Comparison of ENCODE assay signal across 15 mouse cellular contexts in the genomic region with DNA sequence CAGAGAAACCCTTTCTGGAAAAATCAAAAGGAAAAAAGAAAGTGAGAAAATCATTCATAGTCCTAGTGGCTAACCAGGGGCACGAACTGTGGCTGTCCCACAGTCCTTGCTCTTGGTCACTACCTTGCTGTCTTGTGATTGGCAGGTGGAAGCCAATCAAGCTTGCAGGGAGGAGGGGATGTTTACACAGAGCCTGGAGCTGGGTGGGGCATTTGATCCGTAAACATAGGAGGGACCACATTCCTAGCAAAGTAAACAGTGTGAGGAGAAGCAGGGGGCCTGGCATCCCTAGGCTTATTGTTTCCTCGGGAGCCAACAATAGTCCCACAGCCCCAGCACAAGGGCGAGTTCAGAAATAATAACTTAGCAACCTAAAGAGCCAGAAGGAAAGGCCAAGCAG.
DNase-seq lines count a peak whose midpoint lies in the region; ATAC-seq and TF ChIP-seq lines count a peak whose summit lies in the region.
"Had no signal": no experiment of that assay in that cellular context is flagged by ENCODE, and none has a peak within 500 bp of the region (broad histone marks: within the 10 kb centered on the region; RNA-seq: fewer than 3 reads in every experiment).

No protein-coding gene starts in this region.

- no peaks in the 10 kb centered on the region for H3K36me3 ChIP-seq in kidney, embryonic 16.5 days (ENCODE audit: insufficient read depth, low read length)
- no peaks in the 10 kb centered on the region for H3K36me3 ChIP-seq in intestine, embryonic 14.5 days (ENCODE audit: control insufficient read depth, insufficient read depth, low read length)
- no peaks in the 10 kb centered on the region for H3K36me3 ChIP-seq in lung, postnatal 0 days (ENCODE audit: insufficient read depth, low read length)
- H3K36me3 ChIP-seq in stomach, postnatal 0 days (ENCODE audit: control insufficient read depth, insufficient read depth, low read length): no peaks in the 10 kb centered on the region
- H3K36me3 ChIP-seq: heart, embryonic 10.5 days had no signal

- peaks cover 5% of the 10 kb centered on the region; the same call in 1 of the 2 replicates for H3K4me1 ChIP-seq in kidney, embryonic 16.5 days (ENCODE audit: insufficient read depth, low read length)
- peaks cover 13% of the 10 kb centered on the region for H3K4me1 ChIP-seq in intestine, embryonic 14.5 days (replicated peaks; ENCODE audit: control insufficient read depth, insufficient read depth, low read length)
- no peaks in the 10 kb centered on the region; the same call in 1 of the 2 replicates for H3K4me1 ChIP-seq in lung, postnatal 0 days (ENCODE audit: insufficient read depth, low read depth, low read length)
- H3K4me1 ChIP-seq in stomach, postnatal 0 days (replicated peaks; ENCODE audit: control insufficient read depth, insufficient read depth): no peaks in the 10 kb centered on the region

- peak; percentile 80 for TF ChIP-seq EP300 in lung, postnatal 0 days (IDR thresholded peaks at IDR 0.05)
- no peak for TF ChIP-seq EP300 in stomach, postnatal 0 days (optimal IDR thresholded peaks at IDR 0.05)

- no peaks in the 10 kb centered on the region for H3K9me3 ChIP-seq in kidney, embryonic 16.5 days (ENCODE audit: low read length)
- no peaks in the 10 kb centered on the region for H3K9me3 ChIP-seq in intestine, embryonic 14.5 days (ENCODE audit: control insufficient read depth, low read length)
- H3K9me3 ChIP-seq in lung, postnatal 0 days (ENCODE audit: low read length): no peaks in the 10 kb centered on the region
- no peaks in the 10 kb centered on the region for H3K9me3 ChIP-seq in stomach, postnatal 0 days (ENCODE audit: control insufficient read depth, low read length)
- H3K9me3 ChIP-seq: heart, embryonic 10.5 days; megakaryocyte, embryonic 14.5 days had no signal

- TF ChIP-seq CTCF in lung, postnatal 0 days (IDR thresholded peaks at IDR 0.05): no peak
- TF ChIP-seq CTCF in stomach, postnatal 0 days (IDR thresholded peaks at IDR 0.05; ENCODE audit: low read depth): no peak

- DNase-seq in kidney, adult 8-10 months: no peak
- DNase-seq in intestine, embryonic 14.5 days (ENCODE audit: low spot score): no peak
- peak; percentile 73 for DNase-seq in lung, postnatal 0 days (ENCODE audit: low spot score)
- DNase-seq in stomach, postnatal 0 days (ENCODE audit: low spot score): peak; percentile 72
- no peak for DNase-seq in heart, postnatal 14 days
- DNase-seq: adrenal gland, adult 8-10 months; cerebellum, adult 9-10 months; gastrocnemius, postnatal 14 days; right cerebral cortex, postnatal 4 days had no signal

- ATAC-seq in kidney, embryonic 16.5 days (ENCODE audit: low FRiP score, low TSS enrichment): 0 out of 2 replicates have a peak, but pooled peaks have one; percentile 54
- peak; percentile 81 for ATAC-seq in intestine, embryonic 14.5 days (replicated peaks; ENCODE audit: low FRiP score, low TSS enrichment, low read depth)
- ATAC-seq in lung, postnatal 0 days: peak; percentile 42
- ATAC-seq in stomach, postnatal 0 days (ENCODE audit: low FRiP score, low TSS enrichment): peak; percentile 90
- ATAC-seq in megakaryocyte progenitor cell, adult 5-6 weeks (replicated peaks; ENCODE audit: poor library complexity): no peak
- ATAC-seq: hindbrain, postnatal 0 days had no signal

- no peak overlapping the region for H3K9ac ChIP-seq in kidney, embryonic 16.5 days (replicated peaks; ENCODE audit: low read length)
- no peak overlapping the region for H3K9ac ChIP-seq in intestine, embryonic 14.5 days (ENCODE audit: low read length)
- H3K9ac ChIP-seq in lung, postnatal 0 days (replicated peaks; ENCODE audit: low read depth): no peak overlapping the region
- H3K9ac ChIP-seq in stomach, postnatal 0 days (ENCODE audit: low read length): no peak overlapping the region

- no peak overlapping the region for H3K4me3 ChIP-seq in kidney, embryonic 16.5 days (ENCODE audit: low read length)
- no peak overlapping the region for H3K4me3 ChIP-seq in intestine, embryonic 14.5 days (ENCODE audit: low read depth, low read length)
- H3K4me3 ChIP-seq in lung, postnatal 0 days (ENCODE audit: low read depth, low read length): no peak overlapping the region
- H3K4me3 ChIP-seq in stomach, postnatal 0 days (ENCODE audit: low read depth, low read length): no peak overlapping the region
- H3K4me3 ChIP-seq: heart, embryonic 10.5 days; megakaryocyte, embryonic 14.5 days had no signal

- no peak overlapping the region for H3K4me2 ChIP-seq in kidney, embryonic 16.5 days (replicated peaks; ENCODE audit: low read depth, low read length)
- no peak overlapping the region for H3K4me2 ChIP-seq in intestine, embryonic 14.5 days (ENCODE audit: low read length)
- no peak overlapping the region for H3K4me2 ChIP-seq in lung, postnatal 0 days (replicated peaks; ENCODE audit: low read depth, low read length)
- no peak overlapping the region for H3K4me2 ChIP-seq in stomach, postnatal 0 days (replicated peaks; ENCODE audit: low read depth)

- no peak overlapping the region for H3K27ac ChIP-seq in kidney, embryonic 16.5 days (ENCODE audit: low read length)
- no peak overlapping the region for H3K27ac ChIP-seq in intestine, embryonic 14.5 days (ENCODE audit: low read depth)
- H3K27ac ChIP-seq in lung, postnatal 0 days (ENCODE audit: low read length): no peak overlapping the region
- no peak overlapping the region for H3K27ac ChIP-seq in stomach, postnatal 0 days (replicated peaks)
- H3K27ac ChIP-seq: heart, embryonic 10.5 days; hindbrain, postnatal 0 days; kidney, postnatal 0 days had no signal

- intact Hi-C loops in heart, postnatal 14 days (cut with DNase I): no loop called here

- 33% methylated on average over 4 of the region's 4 CpGs for WGBS in kidney, embryonic 16.5 days
- WGBS in intestine, embryonic 14.5 days: 28% methylated on average over 4 of the region's 4 CpGs
- WGBS in lung, postnatal 0 days: 27% methylated on average over 4 of the region's 4 CpGs
- WGBS in stomach, postnatal 0 days: 23% methylated on average over 4 of the region's 4 CpGs

- H3K27me3 ChIP-seq in kidney, embryonic 16.5 days (ENCODE audit: insufficient read depth, low read length): no peaks in the 10 kb centered on the region
- no peaks in the 10 kb centered on the region for H3K27me3 ChIP-seq in intestine, embryonic 14.5 days (replicated peaks; ENCODE audit: control insufficient read depth, insufficient read depth, low read length)
- no peaks in the 10 kb centered on the region for H3K27me3 ChIP-seq in lung, postnatal 0 days (replicated peaks; ENCODE audit: insufficient read depth, low read length)
- H3K27me3 ChIP-seq in stomach, postnatal 0 days (ENCODE audit: control insufficient read depth, insufficient read depth, low read length): no peaks in the 10 kb centered on the region
- H3K27me3 ChIP-seq: megakaryocyte, embryonic 14.5 days had no signal

Comparison
In these comparisons a context has a peak if more than half of its experiments do, and no peak if none do; other contexts are left out.
1. DNase-seq: peak in lung, postnatal 0 days (single experiment) and stomach, postnatal 0 days (single experiment); none in kidney, adult 8-10 months (0 of 2), intestine, embryonic 14.5 days (single experiment) and heart, postnatal 14 days (0 of 2).